Mouse (Mus musculus) testis, postnatal 10 days (tissue): ENCODE measurements at regions not wholly inside any gene's neighbourhood (a gene's known extent, or its start where the extent isn't known, plus 50 kb on each side); places are given as distances from the start of the nearest gene placed in this dataset.

Experiments used
- DNase-seq: peaks from one replicate; pipeline ENCODE4 v3.0.0; 2021; ENCODE audit warnings: low spot score

DNA sequence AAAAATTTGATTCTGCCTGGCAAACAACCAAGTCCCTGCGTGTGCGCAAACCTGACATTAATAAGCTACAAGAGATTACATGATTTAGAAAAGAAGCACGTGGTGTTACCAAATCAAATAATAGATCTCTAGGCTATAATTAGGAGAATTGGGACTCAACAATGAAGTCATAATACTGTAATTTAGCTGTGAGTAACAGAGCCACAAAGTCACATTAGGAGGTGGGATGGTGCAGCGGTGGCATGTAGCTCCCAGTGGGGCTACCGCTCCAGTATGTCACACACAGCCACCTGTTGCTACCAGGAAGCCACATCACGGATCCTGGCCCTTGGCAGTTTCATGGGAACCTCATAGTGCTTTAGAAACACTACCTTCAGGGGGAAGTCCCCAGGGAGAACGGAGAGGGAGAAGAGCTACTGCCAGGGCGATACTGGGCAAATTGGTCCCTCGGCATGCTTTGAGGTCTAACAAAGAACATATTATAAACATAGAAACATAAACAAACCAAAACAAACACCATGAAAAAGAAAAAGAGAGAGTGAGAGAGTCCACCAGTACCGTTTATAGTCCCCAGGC, 551.2 kb downstream of the Insc start:
- no peak for DNase-seq

DNA sequence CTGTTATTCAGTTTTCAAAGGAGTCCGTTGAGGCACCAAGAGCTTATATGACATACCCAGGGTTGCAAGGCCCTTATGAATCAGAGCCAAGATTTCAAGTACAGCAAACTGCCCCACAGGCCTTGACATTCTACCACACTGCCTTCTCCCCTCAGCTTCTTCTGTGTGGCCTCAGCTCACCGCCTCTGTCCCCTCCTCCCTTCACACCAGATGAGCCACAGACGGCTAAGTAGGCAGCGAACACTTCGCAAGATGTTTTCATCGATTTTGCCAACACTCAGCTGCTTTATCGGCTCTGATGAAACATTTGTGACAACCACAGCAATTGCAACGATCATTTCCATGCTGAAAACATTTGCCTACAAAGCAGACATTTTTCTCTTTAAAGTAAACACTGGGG, 556.7 kb downstream of the Insc start:
- DNase-seq = no peak

DNA sequence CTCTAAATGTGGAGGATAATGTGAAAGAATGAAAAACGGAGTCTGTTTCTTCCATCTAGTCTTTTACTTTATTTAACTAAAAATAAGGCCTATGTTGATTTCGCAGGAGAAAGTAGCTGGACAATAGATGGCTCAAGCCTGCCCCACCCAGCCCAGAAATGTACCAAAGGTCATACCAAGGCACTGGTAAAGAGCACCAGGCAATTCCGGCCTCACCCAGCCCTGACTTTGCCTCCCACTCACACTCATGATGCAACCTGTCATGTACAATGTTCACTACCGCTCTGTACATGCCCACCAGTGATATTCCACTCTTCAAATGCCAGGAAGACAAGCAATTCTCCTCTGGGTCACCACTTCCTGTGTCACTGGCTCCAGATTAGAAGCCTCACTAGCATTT, 564.9 kb downstream of the Insc start:
- no peak for DNase-seq

DNA sequence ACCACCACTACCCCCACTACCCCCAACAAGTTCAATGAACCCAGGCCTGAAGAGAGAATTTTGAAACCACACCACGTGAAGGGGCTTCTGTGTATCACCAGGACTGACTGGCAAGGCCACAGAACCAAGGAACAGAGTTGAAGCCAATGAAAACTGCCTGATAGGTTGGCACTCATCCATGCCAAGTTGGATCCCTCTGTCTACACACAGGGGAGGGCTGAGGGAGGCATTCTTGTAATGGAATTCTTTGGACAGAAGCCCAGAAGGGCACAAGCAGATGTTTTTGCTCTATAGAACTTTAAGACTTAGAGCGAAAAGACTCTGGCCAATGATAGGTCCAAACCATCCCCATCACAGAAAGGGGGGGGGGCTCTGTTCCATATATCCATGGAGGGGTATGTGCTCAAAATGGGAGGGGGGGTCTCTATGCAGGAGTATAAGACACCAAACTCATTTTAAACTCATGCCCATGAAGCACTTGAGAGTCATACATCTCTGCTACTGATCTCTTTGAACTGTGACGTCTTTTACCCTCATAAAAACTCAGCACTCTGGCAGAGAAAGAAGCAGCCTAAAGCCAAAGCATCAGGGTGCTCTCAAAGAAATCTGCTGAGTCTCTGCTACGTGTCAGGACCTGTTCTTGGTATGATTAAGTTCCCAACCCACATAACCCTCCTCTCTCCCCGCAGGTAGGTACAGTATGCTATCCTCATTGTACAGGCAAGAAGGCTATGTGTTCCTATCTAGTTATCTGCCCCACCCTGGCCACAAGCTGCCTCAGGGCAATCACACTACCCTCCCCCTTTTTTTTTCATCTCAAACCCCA, 567.1 kb downstream of the Insc start:
- DNase-seq = peak; percentile 57

DNA sequence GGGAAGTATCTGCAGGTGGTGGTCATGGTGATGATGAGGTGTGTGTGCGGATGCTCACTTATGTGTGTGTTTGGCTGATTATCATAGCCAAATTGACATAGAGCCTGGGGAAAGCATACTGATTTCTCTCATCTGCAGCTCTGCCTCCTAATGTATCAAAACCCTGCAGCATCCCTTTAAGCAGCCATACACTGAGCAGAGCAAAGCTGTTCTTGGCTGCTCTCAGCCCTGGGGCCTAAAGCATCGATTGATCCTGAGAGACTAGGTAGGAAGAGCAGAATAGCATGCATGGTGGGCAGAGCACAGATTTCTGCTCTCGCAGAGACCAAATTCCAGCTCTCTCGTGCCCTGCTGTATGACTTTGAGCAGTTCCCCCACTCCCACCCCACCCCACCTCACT, 576.0 kb downstream of the Insc start:
- DNase-seq = no peak

DNA sequence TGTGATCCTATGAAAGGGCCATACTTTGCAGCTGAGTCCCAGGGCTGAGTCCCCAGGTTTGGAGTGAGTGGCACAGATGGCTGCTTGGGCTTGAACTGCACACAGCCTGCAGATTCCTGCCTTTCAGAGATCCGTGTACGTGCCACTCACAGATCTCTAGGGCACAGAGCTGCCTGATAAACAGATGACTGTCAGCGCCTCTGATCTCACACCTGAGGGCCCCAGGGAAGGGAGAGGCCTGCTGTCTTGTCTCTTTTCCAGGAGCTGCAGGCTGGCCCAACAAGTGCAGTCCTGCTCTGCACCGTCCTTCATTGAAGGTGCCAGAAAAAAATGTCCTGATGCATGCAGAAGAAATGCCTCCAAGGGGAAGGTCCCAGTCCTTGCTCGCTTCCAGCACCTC, 579.5 kb downstream of the Insc start:
- DNase-seq = no peak

DNA sequence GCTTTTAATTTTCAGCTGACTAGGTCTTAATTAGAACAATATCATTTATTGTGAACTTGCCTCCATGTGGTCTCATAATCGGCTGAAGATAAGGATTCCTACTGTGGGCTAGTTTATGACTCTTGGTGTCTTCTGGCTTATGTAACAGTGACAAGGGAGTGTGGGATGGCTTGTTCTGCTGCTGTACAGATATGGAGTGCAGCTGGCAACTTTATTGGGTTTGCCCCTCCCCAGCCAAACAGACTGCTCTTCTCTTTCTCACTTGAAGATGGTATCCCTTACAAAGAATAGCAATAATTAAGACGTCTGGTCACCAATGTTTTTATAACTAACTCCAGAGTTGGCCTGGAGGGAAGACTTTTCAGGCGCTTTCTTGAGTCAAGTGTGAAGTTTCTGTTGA, 584.8 kb downstream of the Insc start:
- no peak for DNase-seq

DNA sequence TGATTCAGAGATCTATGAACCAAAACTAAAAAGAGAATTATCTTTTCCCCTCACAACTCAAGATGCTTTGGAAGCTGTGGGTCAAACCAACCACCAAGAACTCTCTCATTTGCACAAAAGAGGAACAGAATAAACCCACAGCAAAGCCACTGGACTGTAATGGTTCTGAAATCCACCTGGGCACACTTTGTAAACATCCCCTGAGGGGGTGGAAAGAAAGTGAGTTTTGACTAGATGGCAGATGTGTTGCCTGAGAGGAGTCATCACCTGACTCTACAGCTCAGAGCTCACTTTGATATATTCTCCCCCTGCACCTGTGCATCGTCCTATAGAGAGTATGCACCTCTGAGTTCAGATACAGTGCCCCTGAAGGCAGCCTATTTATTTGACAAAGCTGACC, 588.2 kb downstream of the Insc start:
- no peak for DNase-seq

DNA sequence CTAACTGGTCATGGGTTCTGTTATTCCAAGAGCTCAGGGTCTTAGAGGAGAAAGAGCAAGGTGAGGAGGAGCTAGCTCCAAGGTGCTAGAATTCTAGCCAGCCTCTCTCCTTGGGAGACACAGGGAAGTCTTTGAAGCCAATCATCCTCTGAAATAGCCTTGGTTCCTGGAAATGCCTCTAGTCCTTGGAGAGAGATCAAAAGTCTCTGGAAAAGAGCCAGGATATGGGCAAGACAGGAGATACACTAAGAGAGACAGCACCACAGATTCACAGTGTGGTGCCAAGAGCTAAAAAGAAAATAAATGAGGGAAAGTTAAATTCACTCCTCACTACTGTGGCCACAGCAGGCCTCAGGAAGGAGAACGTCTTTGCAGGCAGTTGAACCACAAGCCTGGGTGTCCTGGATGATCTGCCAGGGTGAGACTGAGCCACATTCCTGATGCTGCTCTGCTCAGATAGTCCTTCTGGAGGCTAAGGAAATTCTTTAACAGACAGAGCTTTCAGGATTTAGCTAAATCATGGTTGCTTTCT, 589.6 kb downstream of the Insc start:
- DNase-seq = no peak

DNA sequence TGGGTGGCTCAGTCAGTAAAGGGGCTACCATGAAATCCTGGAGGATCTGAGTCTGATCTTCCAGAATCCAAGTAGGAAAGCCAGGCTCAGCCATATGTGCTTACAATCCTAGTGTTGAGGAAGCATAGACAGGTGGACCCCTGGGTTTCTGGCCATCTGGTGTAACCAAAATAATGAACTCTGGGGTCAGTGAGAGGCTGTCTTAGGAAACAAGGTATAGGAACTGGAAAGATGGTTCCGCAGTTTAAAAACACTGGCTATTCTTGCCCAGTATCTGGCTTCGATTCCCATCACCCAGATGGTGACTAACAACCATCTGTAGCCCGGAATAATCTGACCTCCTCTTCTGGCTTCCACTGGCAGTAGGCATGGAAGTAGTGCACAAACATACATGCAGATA, 591.6 kb downstream of the Insc start:
- DNase-seq = no peak

DNA sequence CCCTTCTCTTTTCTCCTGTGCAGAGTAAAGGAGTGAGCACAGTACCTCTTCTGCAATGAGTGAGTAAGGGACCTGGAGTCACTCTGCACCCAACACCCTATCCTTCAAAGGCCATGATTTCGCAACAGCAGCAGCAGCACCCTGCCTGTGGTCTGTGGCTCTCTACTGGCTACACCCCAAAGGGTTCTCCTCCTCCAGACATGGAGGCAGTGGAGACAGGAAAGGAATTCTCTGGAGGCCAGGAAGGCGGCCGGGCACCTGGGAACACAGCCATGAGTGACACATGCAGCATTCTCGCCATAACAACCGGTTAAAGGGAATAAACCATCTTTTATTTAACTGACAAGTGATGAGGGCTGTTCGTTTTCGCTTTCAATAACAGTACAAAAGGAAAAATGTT, 596.7 kb downstream of the Insc start:
- no peak for DNase-seq

DNA sequence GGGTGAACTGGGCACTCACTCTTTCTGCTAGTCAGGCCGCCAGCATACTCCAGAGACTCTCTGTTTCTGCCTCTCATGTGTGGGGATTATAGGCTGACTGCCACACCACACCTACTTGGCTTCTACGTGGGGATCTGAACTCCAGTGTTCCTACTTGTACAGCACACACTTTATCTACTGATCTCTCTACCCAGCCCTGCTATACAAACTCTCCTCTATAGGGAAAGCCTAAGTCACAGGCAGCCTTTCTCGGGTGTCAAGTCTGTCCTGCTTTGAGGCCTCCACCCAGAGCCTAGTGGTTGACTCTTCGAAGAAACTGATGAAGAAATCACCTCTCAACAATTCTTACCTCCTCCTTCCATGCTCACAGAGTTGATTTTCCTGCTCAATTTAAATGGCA, 597.5 kb downstream of the Insc start:
- DNase-seq = no peak

DNA sequence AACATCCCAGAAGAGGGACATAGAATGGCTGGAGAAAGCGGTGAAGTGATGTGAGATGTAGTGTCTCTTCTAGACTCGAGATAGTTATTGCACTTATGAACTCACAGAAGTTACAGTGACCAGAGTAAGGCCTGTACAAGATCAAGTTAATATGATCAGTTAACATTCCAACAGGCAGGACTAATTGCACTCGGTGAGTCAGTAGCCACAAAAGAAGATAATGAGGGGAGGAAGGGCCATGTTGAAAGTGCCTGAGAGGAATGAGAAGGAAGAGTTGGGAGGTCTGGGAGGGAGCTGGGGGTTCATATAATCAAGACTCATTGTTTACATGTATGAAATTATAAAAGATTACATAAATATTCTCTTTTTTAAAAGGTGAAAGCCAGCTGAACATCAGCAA, 602.3 kb downstream of the Insc start:
- no peak for DNase-seq

DNA sequence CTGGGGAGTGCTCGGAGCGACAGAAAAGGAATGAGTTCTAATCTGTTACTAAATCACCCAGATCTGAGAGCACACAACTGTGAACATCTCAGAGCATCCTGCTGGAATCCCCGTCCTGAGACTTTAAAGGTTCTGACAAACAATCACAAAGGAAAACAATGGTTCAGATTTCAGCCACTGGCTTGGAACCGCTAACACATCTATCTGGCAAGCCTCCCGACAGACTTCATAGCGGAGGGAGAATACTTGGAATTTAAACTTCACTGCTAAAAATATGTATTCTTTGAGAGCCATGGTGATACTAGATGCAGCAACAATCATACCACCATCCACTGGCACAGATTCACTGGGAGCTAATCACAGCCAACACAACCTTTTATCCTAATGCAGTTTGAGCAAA, 615.2 kb downstream of the Insc start:
- no peak for DNase-seq

DNA sequence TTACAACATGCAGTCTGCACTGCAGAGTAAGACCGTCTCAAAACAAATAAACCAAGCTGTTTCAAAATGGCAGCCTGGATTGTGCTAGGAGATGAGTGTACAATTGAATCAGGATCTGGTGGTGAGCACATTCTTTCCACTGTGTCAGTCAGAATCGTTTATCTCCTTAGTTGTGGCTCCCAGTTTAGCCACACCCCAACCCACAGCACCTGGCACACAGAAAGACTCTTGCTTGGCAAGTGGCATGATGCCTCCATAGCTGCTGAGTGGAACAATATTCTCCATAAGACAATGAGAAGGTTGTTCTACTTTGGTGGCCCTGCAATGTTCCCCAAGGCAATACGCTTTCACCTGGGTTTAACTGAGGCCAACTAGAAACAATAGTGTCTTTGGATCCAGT, 616.6 kb downstream of the Insc start:
- no peak for DNase-seq

DNA sequence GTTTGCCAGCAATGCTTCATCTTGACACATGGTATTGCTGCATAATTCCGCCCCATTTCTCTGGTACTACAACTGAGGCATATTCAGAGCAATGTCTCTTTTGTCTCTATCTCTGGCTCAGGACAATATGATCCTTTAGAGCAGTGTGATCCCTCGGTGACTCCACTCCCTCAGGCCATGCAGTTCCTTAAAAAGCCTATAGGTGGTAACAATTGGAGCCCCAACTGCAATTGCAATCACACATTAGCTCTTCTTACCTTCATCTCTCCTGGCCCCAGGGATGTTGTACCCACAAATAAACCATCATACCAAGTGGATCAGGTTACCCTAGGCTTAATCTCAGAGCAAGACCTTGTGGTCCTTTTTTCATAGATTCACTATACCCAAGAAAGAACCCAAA, 618.6 kb downstream of the Insc start:
- DNase-seq = no peak

DNA sequence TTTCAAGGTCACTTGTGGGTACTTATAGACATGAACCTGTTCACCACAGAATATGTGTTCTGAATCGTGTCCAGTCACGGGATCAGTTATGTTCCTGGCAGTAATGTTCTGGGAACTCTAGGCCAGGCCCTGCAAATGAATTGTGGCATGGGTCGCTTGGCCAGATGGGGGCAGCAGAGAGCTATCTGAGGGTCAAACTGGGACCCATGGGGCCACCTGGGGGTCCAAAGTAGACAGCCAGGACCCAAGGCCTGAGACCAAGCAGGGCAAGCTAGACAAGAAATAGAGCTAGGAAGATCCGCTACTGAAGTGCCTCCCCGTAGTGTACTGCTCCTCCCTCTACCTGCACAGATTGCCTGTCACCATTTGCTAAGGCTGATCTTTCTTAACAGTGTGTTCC, 623.4 kb downstream of the Insc start:
- peak; percentile 88 for DNase-seq

DNA sequence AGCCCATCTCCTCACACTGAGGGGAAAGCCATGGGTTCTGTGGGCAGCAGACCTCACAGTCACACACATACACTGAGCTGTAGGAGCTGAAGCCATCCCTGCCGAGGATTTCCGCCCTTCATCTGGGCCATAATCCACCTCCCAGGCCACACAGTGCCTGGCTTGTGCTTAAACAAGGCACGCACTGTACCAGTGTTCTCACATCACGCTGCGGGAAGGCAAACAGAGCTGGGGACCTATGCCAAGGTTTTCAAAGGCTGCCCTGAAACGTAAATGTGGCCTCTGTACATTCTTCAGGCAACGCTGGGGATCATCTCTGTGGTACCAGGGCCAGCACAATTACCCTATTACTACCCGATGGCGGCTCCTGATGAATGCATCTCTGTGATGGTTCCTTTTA, 627.6 kb downstream of the Insc start:
- DNase-seq = no peak

DNA sequence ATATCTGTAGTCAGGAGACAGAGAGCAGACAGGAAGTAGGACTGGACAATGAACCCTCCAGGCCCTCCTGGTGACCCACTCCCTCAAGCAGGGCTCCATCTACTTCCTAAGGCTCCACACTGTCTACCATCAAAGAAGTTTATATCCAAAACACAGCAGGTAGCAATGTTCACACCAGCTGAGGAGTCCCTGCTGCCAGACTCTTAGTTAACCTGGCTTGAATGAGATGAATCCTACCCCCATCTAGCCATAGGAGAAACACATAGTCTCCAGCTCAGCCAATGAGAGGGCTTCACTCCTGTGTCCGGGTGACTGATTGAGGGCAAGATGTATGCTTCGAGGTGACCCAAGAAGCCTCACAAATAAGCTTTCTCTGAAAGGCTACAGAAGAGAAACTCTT, 629.4 kb downstream of the Insc start:
- DNase-seq = no peak

DNA sequence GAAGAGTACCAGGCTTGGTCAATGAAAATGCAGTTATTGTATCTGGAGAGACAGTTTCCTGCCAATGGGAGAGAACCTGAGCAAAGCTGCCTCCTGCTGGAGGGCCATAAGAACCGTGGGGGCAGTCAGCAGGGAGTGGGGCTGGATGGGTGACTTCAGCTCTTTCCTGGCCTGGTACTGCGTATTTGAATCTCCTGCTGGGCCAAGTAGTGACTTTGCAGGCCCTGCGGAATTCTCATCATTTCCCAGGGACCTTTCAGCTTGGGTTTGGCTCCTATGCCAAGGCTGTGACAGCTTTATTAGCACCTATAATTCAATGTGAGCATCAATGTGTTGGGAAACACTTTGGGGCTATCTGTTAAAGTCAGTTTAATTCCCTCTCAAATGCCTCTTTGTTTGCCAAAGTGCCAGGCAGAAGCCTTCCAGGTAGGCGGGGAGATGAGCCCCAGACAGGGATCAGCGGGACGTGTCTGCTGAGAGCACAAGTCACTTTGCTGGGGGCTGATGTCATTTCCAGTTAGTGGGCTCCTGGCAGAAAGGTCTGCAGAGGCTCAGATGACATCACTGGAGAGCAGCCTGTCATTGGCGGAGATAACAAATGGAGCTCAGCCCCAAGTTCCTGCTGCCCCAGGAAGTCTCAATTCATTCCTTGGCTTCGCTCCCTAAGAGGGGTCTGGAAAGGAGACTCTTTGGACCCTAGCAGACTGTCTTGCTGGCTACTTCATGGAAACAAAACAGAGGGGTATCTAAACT, 630.5 kb downstream of the Insc start:
- no peak for DNase-seq

DNA sequence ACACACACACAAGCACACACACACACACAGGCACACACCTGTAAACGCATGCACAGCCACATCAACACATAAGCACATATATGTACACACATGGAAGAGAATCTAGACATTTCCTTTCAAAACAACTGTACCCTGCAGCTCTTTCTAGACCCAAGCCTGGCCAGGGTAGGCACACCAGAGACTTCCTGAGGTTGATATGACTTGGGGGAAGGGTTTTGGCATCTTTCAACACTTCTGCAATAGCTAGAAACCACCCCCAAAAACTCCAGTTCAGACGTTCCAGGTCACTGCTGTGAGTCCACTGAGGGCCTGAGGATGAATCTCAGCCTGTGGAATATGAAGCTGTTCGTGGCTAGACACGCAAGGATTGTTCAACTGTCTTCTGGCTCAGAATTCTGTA, 632.6 kb downstream of the Insc start:
- DNase-seq = no peak

DNA sequence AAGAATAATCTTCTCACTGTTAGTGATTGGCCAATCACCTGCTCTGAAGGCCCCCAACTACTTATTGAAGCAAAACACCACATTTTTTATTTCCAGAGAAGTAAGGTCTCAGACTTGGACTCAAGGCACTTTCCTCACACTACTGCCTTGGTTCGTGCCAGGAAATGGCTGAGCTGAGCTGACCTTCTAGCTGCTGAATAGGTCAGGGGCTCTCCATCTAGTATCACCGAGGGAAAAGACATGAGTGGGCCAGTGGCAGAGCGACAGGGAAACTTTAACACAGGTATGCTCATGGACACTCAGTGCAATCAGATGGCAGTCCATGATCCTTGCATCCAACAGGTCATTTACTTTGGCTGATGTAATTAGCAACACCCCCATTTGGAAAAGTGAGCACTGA, 635.3 kb downstream of the Insc start:
- DNase-seq = no peak

DNA sequence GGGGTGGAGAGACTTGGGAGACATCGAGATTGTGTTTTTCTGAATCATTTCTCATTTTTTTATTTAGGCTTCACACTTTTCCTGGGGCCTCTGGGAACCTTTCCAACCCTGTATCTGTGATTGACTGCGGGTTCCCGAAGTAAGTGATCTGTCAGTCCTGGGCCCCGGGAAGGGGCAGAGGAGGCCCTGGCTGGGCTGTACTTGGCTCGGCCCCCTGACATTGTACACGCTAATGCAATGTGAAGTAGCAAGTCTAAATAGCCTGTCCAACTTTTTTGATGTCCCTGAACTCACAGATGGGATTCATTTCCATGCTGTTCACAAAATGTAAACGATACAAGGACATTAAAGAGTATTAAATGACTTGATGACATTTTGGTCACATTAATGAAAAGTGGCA, 636.1 kb downstream of the Insc start:
- DNase-seq = no peak
